Mouse (Mus musculus): ENCODE measurements around the gene Pde6c. TPM values are rescaled to one million over a fixed set of nuclear protein-coding genes. Genes with fewer than 3 reads are reported as not detected.
A peak's percentile ranks its signal among the peaks of the same experiment; 100 is the strongest.

The Pde6c gene
- total and polyA plus RNA-seq, 3 experiments, result not detected

- H3K79me2 ChIP-seq (replicated peaks; ENCODE audit: control insufficient read depth, extremely low read depth, insufficient read depth, poor library complexity, severe bottlenecking), result peaks cover 3% of the 10 kb centered on the region
- H3K4me2 ChIP-seq (ENCODE audit: insufficient read depth, low read depth, poor library complexity, severe bottlenecking), result peak overlapping the region; percentile 100
- TF ChIP-seq USF1 (IDR thresholded peaks at IDR 0.05; ENCODE audit: low read depth, low read length), result no peak
- TF ChIP-seq MAZ (IDR thresholded peaks at IDR 0.05; ENCODE audit: low read depth, low read length), result no peak
- no peak for TF ChIP-seq GABPA (IDR thresholded peaks at IDR 0.05; ENCODE audit: insufficient replicate concordance, low read depth, low read length)
- no peak for TF ChIP-seq PAX5 (IDR thresholded peaks at IDR 0.05; ENCODE audit: low read length)
- TF ChIP-seq MEF2A (IDR thresholded peaks at IDR 0.05; ENCODE audit: borderline replicate concordance, low read depth, low read length), result no peak
- no peak for TF ChIP-seq CHD1 (IDR thresholded peaks at IDR 0.05; ENCODE audit: low read depth, low read length)
- TF ChIP-seq ZC3H11A (IDR thresholded peaks at IDR 0.05; ENCODE audit: low read depth, low read length), result no peak
- no peak for TF ChIP-seq CHD2 (IDR thresholded peaks at IDR 0.05; ENCODE audit: low read length)
- TF ChIP-seq JUND (conservative IDR thresholded peaks at IDR 0.05; ENCODE audit: low read depth, low read length), result no peak
- TF ChIP-seq NRF1 (IDR thresholded peaks at IDR 0.05; ENCODE audit: low read depth, low read length), result no peak
- no peak for TF ChIP-seq MAFK (IDR thresholded peaks at IDR 0.05; ENCODE audit: insufficient replicate concordance, low read length)
- no peak for TF ChIP-seq RCOR1 (conservative IDR thresholded peaks at IDR 0.05; ENCODE audit: low read depth, low read length)
- no peak for TF ChIP-seq JUN (IDR thresholded peaks at IDR 0.05; ENCODE audit: insufficient read depth, low read depth, low read length)
- TF ChIP-seq POLR2AphosphoS2 (IDR thresholded peaks at IDR 0.05; ENCODE audit: low read depth, low read length), result no peak
- in situ Hi-C loops (cut with MboI; ENCODE audit: low pct_ligation_motif_present, low pct_unique_long_range_greater_than_20kb, low sequenced_read_pairs), result no loop called here
- no peak for DNase-seq (ENCODE audit: extremely low read depth)
- H3K27me3 ChIP-seq (replicated peaks), result no peaks in the 10 kb centered on the region
- dilution Hi-C loops (cut with MboI; ENCODE audit: extremely low pct_ligation_motif_present, extremely low pct_unique_long_range_greater_than_20kb, low sequenced_read_pairs), result no loop called here
- H3K36me3 ChIP-seq (replicated peaks in 1 of 2; ENCODE audit: control insufficient read depth in 1 of 2, insufficient read depth in 1 of 2, low read length in 1 of 2), result peaks cover 2 to 24% of the 10 kb centered on the region in 2 experiments
- no peaks in the 10 kb centered on the region for H3K9me3 ChIP-seq (replicated peaks; ENCODE audit: low read length)
- H3K4me3 ChIP-seq (replicated peaks in 1 of 3; ENCODE audit: low read depth in 2 of 3, low read length in 2 of 3, poor library complexity in 1 of 3), result peak overlapping the region; percentile 72 to 92 (median 82)
- peak overlapping the region; percentile 92 for H3K9ac ChIP-seq (ENCODE audit: insufficient read depth, low read depth)
- H3K27ac ChIP-seq (ENCODE audit: insufficient read depth, low read depth), result peak overlapping the region; percentile 72; the same call in 1 of the 2 replicates
- H3K4me1 ChIP-seq (ENCODE audit: control insufficient read depth in 1 of 2, insufficient read depth in 2 of 2), result peaks cover 0 to 25% of the 10 kb centered on the region in 2 experiments; a peak in 3 of 4 replicates
Observed at GRCm38 (mm10) chr19:38223356-38223904, 90.8 kb downstream of the Pde6c start.

- Histone ChIP-seq H3K79me2 (replicated peaks; ENCODE audit: control insufficient read depth, extremely low read depth, insufficient read depth, poor library complexity, severe bottlenecking) (peaks cover 3% of the 10 kb centered on the region), H3K9ac (ENCODE audit: insufficient read depth, low read depth) (peak within 1 kb of the TSS; percentile 92), H3K4me2 (ENCODE audit: insufficient read depth, low read depth, poor library complexity, severe bottlenecking) (peak within 1 kb of the TSS; percentile 100), H3K27me3 (replicated peaks) (no peaks in the 10 kb centered on the region), H3K27ac (ENCODE audit: insufficient read depth, low read depth) (peak within 1 kb of the TSS; percentile 72), H3K4me3 (replicated peaks in 1 of 3; ENCODE audit: low read depth in 2 of 3, low read length in 2 of 3, poor library complexity in 1 of 3) (peak within 1 kb of the TSS; percentile 72 to 92 (median 82)), H3K36me3 (replicated peaks in 1 of 2; ENCODE audit: control insufficient read depth in 1 of 2, insufficient read depth in 1 of 2, low read length in 1 of 2) (peaks cover 2 to 18% of the 10 kb centered on the region in 2 experiments), H3K9me3 (replicated peaks; ENCODE audit: low read length) (peaks cover 2% of the 10 kb centered on the region), H3K4me1 (ENCODE audit: control insufficient read depth in 1 of 2, insufficient read depth in 2 of 2) (peaks cover 0 to 25% of the 10 kb centered on the region in 2 experiments; a peak in 3 of 4 replicates)
- dilution Hi-C loops (cut with MboI; ENCODE audit: extremely low pct_ligation_motif_present, extremely low pct_unique_long_range_greater_than_20kb, low sequenced_read_pairs), result no loop called here
- in situ Hi-C loops (cut with MboI; ENCODE audit: low pct_ligation_motif_present, low pct_unique_long_range_greater_than_20kb, low sequenced_read_pairs), result no loop called here
- DNase-seq (ENCODE audit: extremely low read depth), result peak; percentile 82
- TF ChIP-seq CHD2 (IDR thresholded peaks at IDR 0.05; ENCODE audit: low read length) (no peak), HCFC1 (IDR thresholded peaks at IDR 0.05; ENCODE audit: low read depth, low read length) (peak; percentile 91), ZC3H11A (IDR thresholded peaks at IDR 0.05; ENCODE audit: low read depth, low read length) (no peak), RCOR1 (conservative IDR thresholded peaks at IDR 0.05; ENCODE audit: low read depth, low read length) (0 out of 2 replicates have a peak, but pooled peaks have one; percentile 18), JUND (conservative IDR thresholded peaks at IDR 0.05; ENCODE audit: low read depth, low read length) (no peak), E2F4 (IDR thresholded peaks at IDR 0.05; ENCODE audit: insufficient replicate concordance, low read depth, low read length) (no peak), RAD21 (IDR thresholded peaks at IDR 0.05; ENCODE audit: low read depth, low read length) (peak; percentile 37), BHLHE40 (IDR thresholded peaks at IDR 0.05; ENCODE audit: low read depth, low read length) (peak; percentile 65), CTCF (conservative IDR thresholded peaks at IDR 0.05 in 1 of 2, IDR thresholded peaks at IDR 0.05 in 1 of 2; ENCODE audit: low read depth in 2 of 2, low read length in 2 of 2) (peak in 1 of 2 experiments; percentile 54; a peak in 2 of 4 replicates), ETS1 (conservative IDR thresholded peaks at IDR 0.05; ENCODE audit: low read depth, low read length) (no peak; the same call in 1 of the 2 replicates), KAT2A (IDR thresholded peaks at IDR 0.05; ENCODE audit: insufficient replicate concordance, low read length) (peak; percentile 73; the same call in 1 of the 2 replicates), MAFK (IDR thresholded peaks at IDR 0.05; ENCODE audit: insufficient replicate concordance, low read length) (no peak), JUN (IDR thresholded peaks at IDR 0.05; ENCODE audit: insufficient read depth, low read depth, low read length) (no peak), MYC (IDR thresholded peaks at IDR 0.05; ENCODE audit: low read depth, low read length) (peak; percentile 68; the same call in 1 of the 2 replicates), MAZ (IDR thresholded peaks at IDR 0.05; ENCODE audit: low read depth, low read length) (no peak; the same call in 1 of the 2 replicates), EP300 (IDR thresholded peaks at IDR 0.05; ENCODE audit: low read length) (no peak), POLR2AphosphoS2 (IDR thresholded peaks at IDR 0.05; ENCODE audit: low read depth, low read length) (no peak), POLR2A (IDR thresholded peaks at IDR 0.05; ENCODE audit: low read depth, low read length) (peak; percentile 87), ZKSCAN1 (IDR thresholded peaks at IDR 0.05; ENCODE audit: borderline replicate concordance, low read depth, low read length) (no peak), ZMIZ1 (IDR thresholded peaks at IDR 0.05; ENCODE audit: low read depth, low read length) (peak; percentile 58; the same call in 1 of the 2 replicates), TBP (conservative IDR thresholded peaks at IDR 0.05; ENCODE audit: low read depth, low read length) (0 out of 2 replicates have a peak, but pooled peaks have one; percentile 52), MEF2A (IDR thresholded peaks at IDR 0.05; ENCODE audit: borderline replicate concordance, low read depth, low read length) (peak; percentile 82)
Observed at GRCm38 (mm10) chr19:38223905-38224684, 91.5 kb downstream of the Pde6c start, which contains the start of gene Fra10ac1. Fra10ac1 (minus strand) TSS chr19:38224156.
